Mouse (Mus musculus) embryo, embryonic 10 days (tissue): Measurements from ENCODE around the gene Rabep2.

Experiments used
- DNase-seq: peaks from one replicate; pipeline ENCODE4 v3.0.0-alpha.2; 2015; ENCODE audit warnings: low spot score

The Rabep2 gene

DNA sequence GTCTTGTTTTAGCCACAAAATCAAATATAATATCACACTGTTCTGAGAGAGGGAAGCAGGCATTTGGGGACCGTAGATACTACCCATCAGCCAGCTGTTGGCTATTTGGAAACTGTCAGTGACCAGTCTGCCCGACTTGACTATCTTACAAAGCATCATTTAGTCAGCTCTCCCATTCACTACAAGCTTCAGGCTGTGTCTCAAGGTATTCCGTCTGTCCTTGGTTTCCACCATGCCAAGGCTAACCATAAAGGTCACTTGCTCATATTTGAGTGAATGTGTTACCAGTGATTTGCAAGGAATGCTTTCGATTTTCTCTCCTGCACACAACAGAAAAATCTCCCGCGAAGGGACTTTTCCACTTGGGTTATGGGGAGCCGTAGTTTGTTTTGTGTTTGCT, 6.2 kb downstream of the Rabep2 start:
- no peak for DNase-seq

DNA sequence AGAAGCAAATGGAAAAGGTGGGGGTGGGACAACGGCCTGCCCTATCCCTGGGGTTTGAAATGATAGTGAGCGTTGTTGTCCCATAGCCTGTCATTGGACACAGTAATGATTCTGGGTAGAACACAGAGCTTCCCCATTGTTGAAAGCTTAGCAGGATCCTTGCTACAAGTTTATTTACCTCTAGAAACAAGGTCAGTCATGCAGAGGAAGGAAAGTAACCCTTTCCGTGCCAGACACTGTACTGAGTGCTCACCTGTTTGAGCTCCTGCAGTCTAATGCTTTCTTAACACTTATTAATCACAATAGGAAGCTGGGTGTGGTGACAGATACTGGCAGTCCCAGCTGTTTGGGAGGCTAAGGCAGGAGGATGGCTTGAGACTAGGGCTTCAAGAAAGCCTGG, 7.2 kb downstream of the Rabep2 start:
- no peak for DNase-seq

DNA sequence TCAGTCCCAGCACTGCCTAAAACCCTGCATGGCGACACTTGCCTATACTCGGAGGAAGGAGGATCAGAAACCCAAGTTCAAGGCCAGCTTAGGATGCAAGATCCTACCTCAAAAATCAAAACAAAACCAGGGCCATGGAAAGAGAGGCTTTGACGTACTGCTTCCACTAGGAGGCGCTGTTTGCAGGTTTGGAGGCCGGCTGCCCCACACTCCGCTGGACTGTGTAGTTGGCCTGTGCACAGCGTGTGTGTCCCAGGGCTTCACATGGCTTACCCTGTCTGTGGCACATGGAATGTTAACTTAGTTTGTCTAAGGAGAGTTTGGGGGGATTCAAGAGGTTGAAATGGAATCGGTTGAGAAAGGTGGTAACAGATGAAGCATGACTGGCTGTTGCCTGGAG, 8.3 kb downstream of the Rabep2 start:
- peak; percentile 83 for DNase-seq

DNA sequence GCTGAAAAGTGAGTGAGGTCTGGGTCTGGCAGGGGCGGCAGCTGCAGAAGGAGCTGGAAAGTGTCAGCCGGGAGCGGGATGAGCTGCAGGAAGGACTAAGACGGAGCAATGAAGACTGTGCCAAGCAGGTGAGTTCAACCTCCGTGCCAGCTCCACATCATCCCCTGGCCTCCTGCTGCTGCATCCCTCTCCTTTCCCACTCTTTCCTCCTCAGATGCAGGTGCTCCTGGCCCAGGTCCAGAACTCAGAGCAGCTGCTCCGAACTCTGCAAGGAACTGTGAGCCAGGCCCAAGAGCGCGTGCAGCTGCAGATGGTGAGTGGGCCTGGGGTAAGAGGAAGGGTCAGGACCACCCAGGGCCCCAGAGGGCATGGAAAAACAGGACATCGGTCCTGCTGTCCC, 11.6 kb downstream of the Rabep2 start:
- no peak for DNase-seq

DNA sequence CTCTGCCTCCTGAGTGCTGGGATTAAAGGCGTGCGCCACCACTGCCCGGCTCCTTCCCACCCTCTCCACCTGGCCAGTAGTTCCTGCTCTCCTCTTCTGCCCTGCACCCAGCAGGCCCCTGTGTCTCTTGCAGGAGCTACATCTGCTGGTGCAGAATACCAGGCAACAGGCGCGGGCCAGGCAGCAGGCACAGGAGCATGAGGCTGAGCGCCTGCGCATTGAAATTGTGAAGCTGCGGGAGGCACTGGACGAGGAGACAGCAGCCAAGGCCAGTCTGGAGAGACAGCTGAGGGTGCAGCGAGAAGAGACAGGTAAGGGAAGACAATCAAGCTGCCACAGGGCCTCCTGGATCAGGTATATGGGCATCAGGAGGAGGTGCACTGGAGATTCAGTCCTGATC, 15.4 kb downstream of the Rabep2 start:
- no peak for DNase-seq

DNA sequence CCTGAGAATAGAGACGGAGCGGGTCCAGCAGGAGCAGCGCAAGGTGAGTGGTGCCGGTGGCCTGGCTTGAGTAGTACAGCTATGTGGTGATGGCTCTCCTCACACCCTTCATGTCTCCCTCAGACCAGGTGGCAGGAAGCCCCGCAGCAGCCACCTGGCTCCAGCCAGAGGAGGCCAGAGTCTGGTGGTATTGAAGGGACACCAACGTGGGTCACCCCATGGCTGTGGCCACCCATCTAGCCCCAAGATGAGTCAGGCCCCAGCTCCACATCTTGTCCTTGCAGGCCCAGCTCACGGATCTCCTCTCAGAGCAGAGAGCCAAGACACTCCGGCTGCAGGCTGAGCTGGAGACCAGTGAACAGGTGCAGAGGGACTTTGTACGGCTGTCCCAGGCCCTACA, 16.0 kb downstream of the Rabep2 start:
- no peak for DNase-seq

DNA sequence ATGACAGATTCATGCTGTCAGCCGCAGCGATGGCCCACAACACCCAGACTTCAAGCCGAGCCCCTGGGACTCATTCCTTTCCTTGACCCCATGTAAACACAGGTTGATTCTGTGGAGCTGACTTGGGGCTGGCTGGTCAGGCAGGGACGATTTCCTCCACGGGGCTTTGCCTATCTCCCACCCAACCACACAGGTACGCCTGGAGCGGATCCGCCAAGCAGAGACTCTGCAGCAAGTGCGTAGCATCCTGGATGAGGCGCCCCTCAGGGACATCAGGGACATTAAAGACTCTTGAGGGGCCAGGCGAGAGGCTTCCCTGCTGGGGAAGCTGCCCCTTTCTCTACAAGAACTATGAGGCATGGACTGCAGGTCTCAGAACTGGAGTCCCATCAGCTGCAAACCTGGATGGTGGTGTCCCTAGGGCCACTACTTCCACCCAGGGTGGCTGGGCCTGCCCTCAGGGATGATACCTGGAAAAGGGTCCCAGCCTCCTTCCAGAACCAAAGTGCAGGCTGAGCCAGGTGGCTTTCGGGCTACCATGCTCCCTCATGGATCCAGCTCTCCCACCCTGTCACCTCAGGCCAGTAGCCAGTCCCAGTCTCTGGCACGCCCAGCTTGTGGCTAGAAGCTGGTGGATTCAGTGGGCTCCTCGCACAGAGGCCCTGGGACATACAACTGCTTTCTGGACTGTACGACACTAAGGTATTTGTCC, 16.7 kb downstream of the Rabep2 start:
- no peak for DNase-seq

DNA sequence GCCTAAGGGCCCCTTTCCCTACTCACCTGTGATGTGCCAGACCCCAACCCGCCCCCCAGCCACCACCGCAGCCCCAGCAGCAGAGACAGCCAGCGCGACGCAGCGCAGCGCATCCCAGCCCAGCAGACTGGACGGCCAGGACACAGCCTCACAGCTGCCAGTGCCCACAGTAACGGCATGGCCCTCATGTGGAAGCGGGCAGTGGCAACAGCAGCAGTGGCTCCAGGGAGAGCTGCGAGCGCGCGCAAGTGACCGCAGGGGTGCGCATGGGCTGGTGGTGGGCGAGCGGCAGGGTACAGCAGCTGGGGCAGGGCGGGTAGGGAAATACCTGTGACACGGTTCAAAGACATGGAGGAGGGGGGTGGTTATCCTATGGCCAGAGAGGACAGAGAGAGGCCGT, 17.7 kb downstream of the Rabep2 start:
- no peak for DNase-seq

DNA sequence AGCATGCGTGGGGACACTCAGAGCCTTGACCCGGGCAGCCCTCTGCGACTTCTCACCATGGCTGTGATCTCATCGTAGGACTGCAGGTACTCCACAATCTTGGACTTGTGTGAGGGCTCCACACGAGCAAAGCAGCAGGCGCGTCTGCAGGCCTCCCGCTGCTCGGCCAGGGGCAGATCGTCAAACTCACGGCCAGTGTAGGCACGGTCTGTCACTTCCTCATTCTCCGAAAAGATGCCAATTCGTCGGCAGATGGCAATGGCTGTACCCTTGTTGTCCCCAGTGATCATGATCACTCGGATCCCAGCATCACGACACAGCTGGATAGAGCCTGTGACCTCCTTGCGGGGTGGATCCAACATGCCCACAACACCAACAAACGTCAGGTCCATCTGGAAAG, 19.9 kb downstream of the Rabep2 start:
- no peak for DNase-seq

DNA sequence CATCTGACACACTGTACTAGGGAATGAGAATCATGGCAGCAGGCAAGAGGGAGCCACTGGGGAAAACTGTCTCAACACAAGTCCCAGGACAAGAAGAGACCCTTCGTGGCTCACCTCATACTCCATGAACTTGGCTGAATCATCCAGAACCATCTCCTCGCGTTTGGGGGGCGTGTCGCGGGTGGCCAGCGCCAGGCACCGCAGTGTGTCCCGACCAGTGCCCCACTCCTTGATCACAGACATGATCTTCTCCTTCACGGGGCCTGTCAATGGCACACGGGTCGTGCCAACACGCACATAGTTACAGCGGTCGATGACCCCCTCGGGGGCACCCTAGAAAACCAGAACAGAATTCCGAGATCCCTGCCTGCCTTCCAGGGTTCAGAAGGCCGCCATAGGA, 21.4 kb downstream of the Rabep2 start:
- no peak for DNase-seq

DNA sequence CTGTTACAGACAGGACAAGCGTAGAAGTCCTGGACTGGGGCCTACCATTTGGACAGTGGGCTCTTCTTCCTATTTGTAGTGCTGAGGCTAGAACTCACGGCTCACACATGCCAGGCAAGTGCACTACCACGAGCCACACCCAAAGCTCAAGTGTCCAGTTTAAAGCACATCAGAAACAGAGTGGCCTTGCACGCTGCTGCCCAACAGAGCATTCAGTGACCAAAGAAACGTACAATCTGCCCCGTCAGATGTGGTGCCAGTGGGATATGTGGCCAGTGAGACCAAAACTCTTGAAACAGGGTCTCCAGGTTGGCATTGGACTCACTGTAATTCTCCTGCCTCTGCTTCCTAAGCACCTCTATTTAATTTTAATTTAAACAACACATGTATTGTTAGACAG, 22.1 kb downstream of the Rabep2 start:
- DNase-seq, result no peak

DNA sequence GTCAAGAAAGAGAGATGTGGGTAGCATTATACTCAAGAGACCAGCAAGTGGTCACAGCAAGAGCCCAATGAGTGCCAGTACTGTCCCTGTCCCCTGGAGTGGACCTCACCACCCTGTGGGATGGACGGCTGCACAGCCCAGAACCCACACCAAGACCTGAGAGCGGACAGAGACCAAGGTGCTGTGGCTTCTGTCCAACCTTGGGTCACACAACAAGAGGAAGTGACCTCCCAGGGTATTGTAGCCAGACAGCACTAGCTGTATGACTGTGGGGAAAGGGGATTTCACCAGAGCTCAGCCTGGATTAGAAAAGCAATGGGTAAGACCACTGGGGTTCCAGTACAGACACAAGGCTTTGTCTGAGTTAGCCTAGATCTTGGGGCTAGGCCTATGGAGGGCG, 23.7 kb downstream of the Rabep2 start:
- DNase-seq, result no peak

DNA sequence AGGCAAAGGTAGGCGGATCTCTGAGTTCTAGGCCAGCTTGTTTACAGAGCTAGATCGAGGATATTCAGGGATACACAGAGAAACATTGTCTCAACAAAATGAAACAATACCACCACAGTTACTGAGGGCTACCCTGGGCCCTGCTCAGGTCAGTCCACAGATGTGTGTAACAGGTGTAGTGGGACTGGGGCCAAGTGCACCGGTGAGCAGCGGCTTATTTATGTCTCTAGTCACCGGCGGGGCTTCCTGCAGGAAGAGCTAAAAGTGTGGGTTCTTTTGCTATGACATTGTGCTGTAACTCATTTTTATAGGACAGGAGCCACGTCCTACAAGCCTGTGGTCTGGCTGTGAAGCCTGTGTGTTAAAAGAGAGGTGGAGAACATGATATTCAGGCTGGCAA, 25.3 kb downstream of the Rabep2 start:
- DNase-seq, result no peak

DNA sequence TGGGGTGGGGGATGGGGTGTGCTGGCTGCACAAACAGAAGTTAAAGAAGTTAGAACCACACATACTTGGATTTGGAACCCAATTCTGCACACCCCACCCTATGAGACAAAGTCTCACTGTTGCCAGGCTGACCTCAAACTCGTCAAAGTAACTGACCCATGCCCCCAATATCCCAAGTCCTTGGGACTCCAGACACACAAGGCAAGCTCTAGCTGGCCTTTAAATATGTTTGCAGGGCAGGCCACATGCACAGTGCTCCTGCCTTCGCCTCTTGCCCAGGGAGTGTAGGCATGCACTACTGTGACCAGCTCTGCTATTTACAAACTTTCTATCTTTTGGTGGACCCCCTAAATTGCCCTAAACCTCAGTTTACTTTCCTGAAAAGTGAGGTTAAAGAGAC, 26.7 kb downstream of the Rabep2 start:
- no peak for DNase-seq

DNA sequence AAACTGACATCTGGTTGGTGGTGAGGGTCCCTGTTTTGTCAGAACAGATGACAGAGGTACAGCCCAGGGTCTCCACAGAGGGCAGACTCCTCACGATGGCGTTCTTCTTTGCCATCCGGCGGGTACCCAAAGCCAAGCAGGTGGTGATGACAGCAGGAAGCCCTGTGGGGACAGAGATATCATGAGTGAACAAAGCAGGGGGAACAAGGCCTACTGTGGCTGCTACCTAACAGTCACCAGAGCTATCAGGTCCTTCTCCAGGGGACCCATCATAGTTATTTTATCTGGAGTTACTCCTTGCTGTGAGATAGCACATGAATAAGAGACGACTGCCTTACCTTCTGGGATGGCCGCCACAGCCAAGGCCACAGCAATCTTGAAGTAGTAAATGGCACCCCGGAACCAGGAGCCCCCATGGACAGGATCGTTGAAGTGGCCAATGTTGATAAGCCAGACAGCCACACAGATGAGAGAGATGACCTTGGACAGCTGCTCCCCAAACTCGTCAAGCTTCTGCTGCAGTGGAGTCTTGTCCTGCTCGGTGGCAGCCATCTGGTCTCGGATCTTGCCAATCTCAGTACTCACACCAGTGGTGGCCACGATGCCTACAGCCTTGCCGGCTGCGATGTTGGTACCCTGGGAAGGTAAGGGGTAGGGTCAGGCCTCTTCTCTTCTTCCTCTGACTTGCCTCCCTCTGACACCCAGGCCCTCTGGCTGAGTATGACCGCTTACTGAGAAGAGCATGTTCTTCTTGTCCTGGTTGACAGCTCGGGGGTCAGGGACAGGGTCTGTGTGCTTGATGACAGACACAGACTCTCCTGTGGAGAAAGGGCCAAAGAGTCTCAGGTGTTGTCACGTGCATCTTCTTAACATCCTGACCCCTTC, 28.1 kb downstream of the Rabep2 start:
- DNase-seq, result no peak

DNA sequence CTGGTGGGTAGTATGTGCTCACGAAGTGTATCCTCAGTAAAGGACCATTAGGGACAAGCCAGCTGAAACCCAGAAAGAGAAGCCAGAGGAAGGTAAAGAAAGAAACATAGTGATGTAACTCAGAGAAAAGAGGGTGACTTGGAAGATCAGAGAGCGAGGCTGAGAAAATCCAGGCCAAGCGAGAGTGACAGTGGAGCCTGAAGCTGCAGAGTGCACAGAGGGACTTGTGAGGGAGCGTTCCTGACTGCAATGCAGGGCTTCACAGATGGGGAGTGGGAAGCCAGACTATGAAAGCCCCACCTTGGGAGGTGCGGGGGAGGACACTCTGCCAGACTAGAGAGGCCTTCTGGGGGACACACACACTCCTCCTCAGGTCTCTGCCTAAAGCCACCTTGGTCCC, 29.7 kb downstream of the Rabep2 start:
- no peak for DNase-seq

DNA sequence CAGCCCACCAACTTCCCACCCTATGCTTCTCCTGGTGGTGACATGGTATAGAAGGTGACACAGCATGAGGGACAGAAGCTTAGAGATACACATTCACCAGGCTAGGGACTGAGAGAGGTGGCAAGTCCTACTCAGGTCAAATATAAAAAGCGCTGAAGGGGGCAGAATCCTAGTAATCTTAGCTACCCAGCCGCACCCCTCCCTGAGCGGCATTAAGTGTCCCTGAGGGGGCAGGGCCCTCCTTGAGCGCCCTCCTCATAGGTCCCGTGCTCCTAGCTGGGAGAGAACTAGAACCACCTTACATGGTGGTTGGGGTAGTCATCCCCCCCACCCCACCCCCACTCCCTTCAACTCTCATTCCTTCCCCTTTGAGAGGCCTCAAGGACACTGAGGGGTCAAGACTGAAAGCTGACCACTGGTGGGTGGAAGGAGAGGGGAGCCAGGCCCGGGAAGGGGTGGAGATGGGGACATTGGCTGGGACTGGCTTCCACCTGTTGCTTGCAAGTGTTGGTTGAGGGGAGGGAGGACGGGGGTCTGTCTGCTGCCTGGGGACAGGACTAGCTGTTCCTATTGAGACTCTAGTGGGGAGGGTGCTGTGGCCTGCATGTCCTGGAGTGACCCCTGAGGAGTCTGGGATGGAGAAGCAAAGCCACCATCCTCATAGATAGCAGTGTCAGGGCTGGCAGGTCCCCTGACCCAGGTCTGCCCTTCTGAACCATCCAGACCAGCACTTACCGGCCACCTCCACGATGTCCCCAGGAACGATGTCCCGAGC, 30.5 kb downstream of the Rabep2 start:
- DNase-seq, result no peak

DNA sequence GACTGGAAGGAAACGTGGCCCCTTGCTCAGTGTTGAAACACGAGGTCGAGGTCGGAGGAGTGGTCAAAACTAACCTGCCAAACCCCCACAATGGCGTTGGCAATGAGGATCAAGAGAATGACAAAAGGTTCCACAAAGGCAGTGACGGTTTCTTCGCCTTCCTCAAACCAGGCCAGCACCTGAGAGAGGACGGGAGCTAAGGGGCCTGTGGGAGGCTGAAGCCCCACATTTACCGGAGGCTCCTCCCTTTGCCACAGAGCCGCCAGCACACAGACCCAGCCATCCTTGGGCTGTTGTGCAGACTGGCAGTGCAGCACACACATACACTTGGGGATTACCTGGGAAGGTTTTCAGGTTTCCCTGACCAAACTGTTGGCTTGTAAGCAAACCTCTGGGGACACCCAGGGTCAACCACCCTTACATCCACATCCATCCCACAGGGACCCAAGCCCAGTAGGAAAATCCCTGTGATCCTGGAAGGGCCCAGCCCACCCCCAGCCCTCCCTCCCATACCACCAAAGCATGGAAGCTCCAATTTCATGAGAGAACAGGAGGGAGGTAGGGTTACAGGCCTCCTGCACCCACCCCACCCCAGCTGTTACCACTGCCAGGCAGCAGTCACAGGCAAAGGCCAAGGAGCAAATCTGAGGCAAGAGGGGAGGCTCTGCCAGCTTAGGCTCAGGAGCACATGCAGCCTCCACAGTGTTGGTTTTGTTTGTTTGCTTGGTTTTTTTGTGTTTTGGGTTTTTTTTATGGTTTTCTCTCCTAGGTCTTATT, 32.3 kb downstream of the Rabep2 start:
- no peak for DNase-seq

DNA sequence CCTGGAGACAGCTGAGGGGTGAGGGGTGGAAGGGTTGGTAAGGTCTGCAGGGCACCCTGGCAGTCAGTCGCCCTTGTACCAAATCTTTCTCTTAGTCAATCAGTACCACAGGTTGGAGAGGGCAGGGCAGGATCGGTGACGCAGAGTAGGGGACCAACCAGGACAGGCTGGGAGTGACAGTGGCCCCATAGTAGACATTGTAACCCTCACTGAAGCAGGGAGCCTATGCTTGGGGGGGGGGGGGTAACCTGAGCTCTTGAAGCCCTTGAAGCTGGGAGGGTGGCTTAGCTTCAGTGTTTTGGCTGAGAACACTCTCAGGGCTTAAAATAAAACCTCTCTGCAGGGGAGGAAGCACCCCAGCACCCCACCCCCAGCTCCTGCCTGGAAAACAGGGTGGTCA, 33.1 kb downstream of the Rabep2 start:
- DNase-seq, result no peak

DNA sequence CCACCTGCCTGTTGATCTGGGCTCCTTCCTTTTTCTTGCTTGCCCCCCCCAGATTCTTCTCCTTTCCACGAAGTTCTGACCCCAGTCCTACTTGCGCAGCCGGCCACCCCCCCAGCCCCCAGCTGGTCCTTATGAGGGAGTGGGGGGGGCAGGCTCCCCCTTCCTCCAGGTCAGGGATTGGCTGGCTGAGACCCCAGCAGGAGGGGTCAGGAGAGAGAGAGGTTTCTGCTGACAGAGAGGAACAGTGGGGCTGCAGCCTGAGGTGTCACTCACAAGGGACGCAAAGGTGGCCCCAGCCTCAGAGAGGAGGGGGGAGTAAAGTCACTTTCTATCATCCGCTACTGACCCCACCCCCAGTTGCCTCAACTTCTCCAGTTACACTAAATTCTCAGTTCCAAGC, 34.4 kb downstream of the Rabep2 start, which contains the start of gene Atp2a1:
Gene Atp2a1, minus strand, starts transcription at position 105 of the 400 bp plus-strand sequence.
- DNase-seq, result no peak

DNA sequence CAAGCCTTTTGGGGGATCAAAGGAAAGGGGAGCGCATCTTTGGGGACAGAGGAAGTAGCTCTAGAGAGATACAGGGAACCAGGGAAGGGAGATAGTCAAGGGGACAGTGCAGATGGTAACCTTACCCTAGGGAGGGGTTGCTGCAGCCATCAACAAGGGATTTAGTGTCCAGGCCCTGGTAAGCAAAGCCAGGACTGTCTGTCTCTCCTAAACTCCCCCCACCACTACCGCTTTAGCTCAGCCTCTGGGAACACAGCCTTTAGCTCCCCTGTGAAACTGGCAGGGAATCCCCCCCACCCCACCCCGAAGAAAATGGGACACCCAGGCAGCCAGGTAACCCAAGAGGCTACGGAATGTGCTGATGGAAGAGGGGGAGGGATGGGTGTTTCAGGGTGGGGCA, 35.0 kb downstream of the Rabep2 start:
- DNase-seq, result no peak

DNA sequence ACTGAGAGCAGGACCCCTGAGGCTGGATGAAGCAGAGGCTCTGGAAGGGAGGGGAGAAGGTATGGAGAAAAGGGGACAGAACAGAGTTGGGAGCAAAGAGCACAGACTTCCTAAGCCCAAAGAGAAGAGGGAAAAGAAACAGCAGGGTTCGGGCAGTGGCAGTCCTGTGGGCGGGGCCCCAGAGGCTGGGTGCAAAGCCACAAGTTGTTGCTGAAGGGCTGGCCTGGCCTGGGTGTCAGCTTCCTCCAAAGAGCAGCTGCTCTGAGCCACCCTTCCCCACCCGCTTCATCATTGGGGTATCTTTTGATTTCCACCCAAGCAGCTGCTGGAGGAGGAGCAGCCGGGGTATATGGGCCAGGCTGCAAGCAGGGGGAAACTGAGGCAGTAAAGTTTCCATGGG, 35.6 kb downstream of the Rabep2 start:
- DNase-seq, result no peak
